Mouse (Mus musculus) fat pad, adult 2 months (tissue): ENCODE data around the gene Tom1l2.

ENCODE experiments used
- DNase-seq: peaks from one replicate; pipeline ENCODE4 v3.0.0-alpha.2; 2011; ENCODE audit warnings: low read depth, low spot score; ENCODE audit errors: extremely low read depth

Gene Tom1l2

GRCm38 (mm10) chr11:60182741-60183140 lies 170.0 kb downstream of the Tom1l2 start:
- no peak for DNase-seq

- DNase-seq, result no peak
These were observed 170.5 kb downstream of the Tom1l2 start for GRCm38 (mm10) chr11:60182116-60182670.

- DNase-seq, result no peak
These were observed 174.2 kb downstream of the Tom1l2 start for GRCm38 (mm10) chr11:60178506-60178905.

- DNase-seq, result no peak
These were observed 174.7 kb downstream of the Tom1l2 start for GRCm38 (mm10) chr11:60178005-60178404.

- no peak for DNase-seq
These were observed 175.6 kb downstream of the Tom1l2 start for GRCm38 (mm10) chr11:60176975-60177657.
